Mouse (Mus musculus) liver, embryonic 14.5 days (tissue): ENCODE results near the gene Elovl6. TPM values are rescaled to one million over a fixed set of nuclear protein-coding genes. Genes with fewer than 3 reads are reported as not detected.

Experiments used
- ATAC-seq: fragments of 200-750 bp; cut with Nextera tagmentation; 2 replicates; pipeline ENCODE4 v1.8.0; 2017; ENCODE audit warnings: moderate number of reproducible peaks, mild to moderate bottlenecking, moderate library complexity; ENCODE audit not compliant: insufficient read depth
- DNase-seq, 3 experiments: peaks; one replicate each; pipeline ENCODE4 v3.0.0-alpha.2; 2012 to 2013; ENCODE audit warnings: low read depth in 3 of 3, low spot score in 3 of 3
- H3K27ac ChIP-seq: fragments of 300-500 bp; sonication (generic); 2 replicates; pipeline ENCODE4 v1.5.1; 2014; ENCODE audit warnings: moderate library complexity, mild to moderate bottlenecking, control low read depth, inconsistent platforms
- H3K27me3 ChIP-seq: fragments of 300-500 bp; sonication (generic); 2 replicates; pipeline ENCODE4 v1.6.1; 2014; ENCODE audit warnings: mild to moderate bottlenecking, low read length, moderate library complexity; ENCODE audit not compliant: control insufficient read depth, insufficient read depth
- H3K36me3 ChIP-seq: fragments of 300-500 bp; sonication (generic); replicated peaks from 2 replicates; pipeline ENCODE4 v1.6.1; 2014; ENCODE audit warnings: low read depth; ENCODE audit not compliant: control insufficient read depth, insufficient read depth
- H3K4me1 ChIP-seq, 2 experiments: fragments of 200-500 bp in 1 of 2; fragments of 300-500 bp in 1 of 2; sonication (generic) in 1 of 2; replicated peaks; 2 replicates each; pipeline ENCODE4 v1.6.1; 2012 to 2014; ENCODE audit warnings: antibody characterized with exemption in 1 of 2, inconsistent platforms in 1 of 2, low read length in 1 of 2; ENCODE audit not compliant: control insufficient read depth in 2 of 2, insufficient read depth in 2 of 2
- H3K4me2 ChIP-seq: fragments of 300-500 bp; sonication (generic); 2 replicates; pipeline ENCODE4 v1.6.1; 2014; ENCODE audit warnings: low read depth, mild to moderate bottlenecking, control low read depth, moderate library complexity
- H3K4me3 ChIP-seq, 2 experiments: fragments of 200-500 bp in 1 of 2; fragments of 300-500 bp in 1 of 2; sonication (generic) in 1 of 2; 2 replicates each; pipeline ENCODE4 v1.5.1; 2012 to 2014; ENCODE audit warnings: low read depth in 2 of 2, low read length in 2 of 2, mild to moderate bottlenecking in 2 of 2, control low read depth in 1 of 2, inconsistent platforms in 1 of 2, moderate library complexity in 1 of 2; ENCODE audit not compliant: insufficient read depth in 1 of 2
- H3K9ac ChIP-seq: fragments of 300-500 bp; sonication (generic); replicated peaks from 2 replicates; pipeline ENCODE4 v1.6.1; 2014; ENCODE audit warnings: mild to moderate bottlenecking, control low read depth, moderate library complexity
- H3K9me3 ChIP-seq: fragments of 300-500 bp; sonication (generic); 2 replicates; pipeline ENCODE4 v1.6.1; 2016; ENCODE audit warnings: low read length, mixed read lengths; ENCODE audit not compliant: control insufficient read depth
- CTCF ChIP-seq: IDR thresholded peaks from 2 replicates; pipeline ENCODE4 v1.5.1; 2016; ENCODE audit warnings: antibody characterized with exemption, low read depth, control low read depth
- EP300 ChIP-seq: IDR thresholded peaks from 2 replicates; pipeline ENCODE4 v1.6.1; 2016; ENCODE audit warnings: antibody characterized with exemption, low read depth
- WGBS: fragments of 180-500 bp; shearing (Covaris S2); extraction: QIAGEN DNeasy Blood & Tissue Kit; methylation state at CpG from one replicate; pipeline ENCODE4 v1.1.7; 2014; ENCODE audit not compliant: insufficient replicate concordance; 5-methylcytosine and 5-hydroxymethylcytosine counted together
- polyA plus RNA-seq, 2 experiments: library from polyadenylated mRNA; depleted of rRNA in 1 of 2; stranded (reverse) in 1 of 2; unstranded in 1 of 2; fragments of >200 nt; fragmentation: Nextera tagmentation in 1 of 2; extraction: Ambion mirVana in 1 of 2; gene quantifications; 2 replicates each; pipeline versions ENCODE4 v1.2.1 to v1.2.3; 2012 to 2014

Elovl6 gene
- polyA plus RNA-seq, 2 experiments: 7.2 TPM

- Histone ChIP-seq H3K4me3 (no peak overlapping the region), H3K27ac (no peak overlapping the region), H3K27me3 (no peaks in the 10 kb centered on the region), H3K9me3 (no peaks in the 10 kb centered on the region), H3K9ac (no peak overlapping the region), H3K36me3 (no peaks in the 10 kb centered on the region), H3K4me1 (peaks cover 0 to 8% of the 10 kb centered on the region in 2 experiments; a peak in 2 of 4 replicates), H3K4me2 (no peak overlapping the region)
- ATAC-seq: no peak
- WGBS: 71% methylated on average over 6 of the region's 6 CpGs
- DNase-seq: no peak
- TF ChIP-seq CTCF (no peak), EP300 (no peak)
Observed at GRCm38 (mm10) chr3:129637446-129637845, 105.3 kb downstream of the Elovl6 start.

- no peaks in the 10 kb centered on the region for H3K4me1 ChIP-seq
- no peak overlapping the region for H3K27ac ChIP-seq
- 47% methylated on average over 5 of the region's 5 CpGs for WGBS
- ATAC-seq (no peak), DNase-seq (no peak)
- H3K4me3 ChIP-seq: no peak overlapping the region
- H3K27me3 ChIP-seq: no peaks in the 10 kb centered on the region
- no peak overlapping the region for H3K4me2 ChIP-seq
- H3K9me3 ChIP-seq: no peaks in the 10 kb centered on the region
- no peaks in the 10 kb centered on the region for H3K36me3 ChIP-seq
- no peak for TF ChIP-seq EP300
- no peak for TF ChIP-seq CTCF
- H3K9ac ChIP-seq: no peak overlapping the region
Observed at GRCm38 (mm10) chr3:129639701-129640100, 107.5 kb downstream of the Elovl6 start.

- DNase-seq (no peak), ATAC-seq (no peak)
- Histone ChIP-seq H3K4me2 (no peak overlapping the region), H3K27me3 (no peaks in the 10 kb centered on the region), H3K9me3 (no peaks in the 10 kb centered on the region), H3K9ac (no peak overlapping the region), H3K4me1 (no peaks in the 10 kb centered on the region), H3K4me3 (no peak overlapping the region), H3K27ac (no peak overlapping the region), H3K36me3 (no peaks in the 10 kb centered on the region)
- 70% methylated on average over 10 of the region's 10 CpGs for WGBS
- TF ChIP-seq EP300 (no peak), CTCF (no peak)
Observed at GRCm38 (mm10) chr3:129640211-129641000, 108.3 kb downstream of the Elovl6 start.

DNA sequence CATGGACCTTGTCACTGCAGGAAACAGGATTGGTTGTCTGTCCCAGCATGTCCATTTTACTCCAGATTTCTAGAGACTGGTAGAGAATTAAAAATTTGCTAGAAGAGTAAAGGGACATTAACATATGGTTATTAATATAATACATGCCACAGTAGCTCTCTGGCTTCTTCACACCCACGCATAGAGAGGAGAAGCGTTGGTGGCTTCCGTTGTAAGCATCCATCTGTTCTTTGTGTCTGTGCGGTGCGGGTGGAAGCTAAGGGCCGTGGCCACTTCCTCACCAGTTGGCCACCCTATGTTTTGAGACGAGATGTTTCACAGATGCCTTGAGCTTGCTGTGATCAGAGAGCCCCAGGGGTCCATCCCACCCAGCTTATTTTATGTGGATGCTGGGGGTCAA is 109.5 kb downstream of the Elovl6 start:
- H3K9ac ChIP-seq: no peak overlapping the region
- DNase-seq (no peak), ATAC-seq (no peak)
- H3K4me3 ChIP-seq: no peak overlapping the region
- H3K27me3 ChIP-seq: no peaks in the 10 kb centered on the region
- no peaks in the 10 kb centered on the region for H3K9me3 ChIP-seq
- TF ChIP-seq EP300: no peak
- no peak for TF ChIP-seq CTCF
- H3K27ac ChIP-seq: no peak overlapping the region
- no peaks in the 10 kb centered on the region for H3K36me3 ChIP-seq
- H3K4me2 ChIP-seq: no peak overlapping the region
- no peaks in the 10 kb centered on the region for H3K4me1 ChIP-seq
- WGBS: 67% methylated on average over 7 of the region's 7 CpGs

- H3K4me1 ChIP-seq: no peaks in the 10 kb centered on the region
- DNase-seq (no peak), ATAC-seq (no peak)
- TF ChIP-seq CTCF (no peak), EP300 (no peak)
- H3K27ac ChIP-seq: no peak overlapping the region
- H3K9me3 ChIP-seq: no peaks in the 10 kb centered on the region
- WGBS: 41% methylated on average over 3 of the region's 3 CpGs
- H3K4me3 ChIP-seq: no peak overlapping the region
- no peaks in the 10 kb centered on the region for H3K36me3 ChIP-seq
- H3K9ac ChIP-seq: no peak overlapping the region
- H3K4me2 ChIP-seq: no peak overlapping the region
- H3K27me3 ChIP-seq: no peaks in the 10 kb centered on the region
Observed at GRCm38 (mm10) chr3:129645409-129645808, 113.3 kb downstream of the Elovl6 start.
